ENCODE assay signal across 15 mouse cellular contexts in the genomic region with DNA sequence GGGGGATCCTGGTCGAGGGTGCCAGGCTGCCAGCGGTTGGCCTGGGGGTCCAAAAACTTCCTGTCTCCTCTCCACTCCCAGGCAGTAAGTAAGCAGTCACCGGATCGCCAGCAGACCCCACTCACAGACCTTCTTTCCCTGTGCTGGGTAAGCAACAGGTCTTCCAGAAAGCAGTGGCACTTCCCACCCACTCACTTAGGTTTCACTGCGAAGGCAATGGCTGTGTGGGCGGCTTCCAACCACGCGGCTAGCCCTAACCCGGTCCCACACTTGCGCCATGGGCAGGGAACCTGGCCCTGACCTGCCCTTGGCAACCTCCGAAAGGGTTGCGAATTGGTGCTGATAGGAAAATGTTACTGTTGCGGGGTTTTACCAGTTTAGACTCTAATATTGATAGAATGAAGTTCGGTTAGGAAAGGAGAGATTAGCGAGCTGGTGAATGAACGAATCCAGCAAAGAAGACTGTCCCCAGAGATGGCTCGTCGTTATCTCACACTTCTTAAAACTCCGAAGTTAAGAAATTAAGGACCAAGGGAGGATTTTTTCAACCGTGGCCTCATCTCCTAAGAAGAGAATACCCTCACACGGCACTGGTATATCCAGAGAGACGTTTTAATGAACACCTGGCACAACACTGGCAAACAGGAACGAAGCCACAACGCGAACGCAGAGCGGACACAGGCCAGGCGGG. TPM values are rescaled to one million over a fixed set of nuclear protein-coding genes. Genes with fewer than 3 reads are reported as not detected.
A peak's percentile ranks its signal among the peaks of the same experiment; 100 is the strongest.
DNase-seq lines count a peak whose midpoint lies in the region; ATAC-seq and TF ChIP-seq lines count a peak whose summit lies in the region.
"Had no signal": no experiment of that assay in that cellular context is flagged by ENCODE, and none has a peak within 500 bp of the region (broad histone marks: within the 10 kb centered on the region; RNA-seq: fewer than 3 reads in every experiment).

No protein-coding gene starts in this region.

- H3K9ac ChIP-seq in intestine, embryonic 14.5 days (ENCODE audit: low read length), result no peak overlapping the region
- H3K9ac ChIP-seq in intestine, embryonic 16.5 days (ENCODE audit: low read depth, low read length), result no peak overlapping the region
- H3K9ac ChIP-seq in hindbrain, embryonic 15.5 days, result no peak overlapping the region
- H3K9ac ChIP-seq: neural tube, embryonic 13.5 days had no signal

- no peak overlapping the region for H3K4me2 ChIP-seq in intestine, embryonic 14.5 days (ENCODE audit: low read length)
- H3K4me2 ChIP-seq in intestine, embryonic 16.5 days (ENCODE audit: low read depth, low read length), result no peak overlapping the region
- H3K4me2 ChIP-seq in hindbrain, embryonic 15.5 days, result 0 out of 2 replicates have a peak overlapping the region, but pooled peaks have one; percentile 2
- H3K4me2 ChIP-seq: neural tube, embryonic 13.5 days had no signal

- peaks cover 94% of the 10 kb centered on the region for H3K27me3 ChIP-seq in intestine, embryonic 14.5 days (replicated peaks; ENCODE audit: control insufficient read depth, insufficient read depth, low read length)
- peaks cover 73% of the 10 kb centered on the region for H3K27me3 ChIP-seq in intestine, embryonic 16.5 days (replicated peaks; ENCODE audit: control insufficient read depth, insufficient read depth, low read length)
- peaks cover 17% of the 10 kb centered on the region for H3K27me3 ChIP-seq in testis, adult 2 months (ENCODE audit: control insufficient read depth, insufficient read depth, low read length)
- H3K27me3 ChIP-seq in hindbrain, embryonic 15.5 days, result peaks cover 76% of the 10 kb centered on the region

- TF ChIP-seq POLR2A in testis, adult 2 months (IDR thresholded peaks at IDR 0.05; ENCODE audit: control insufficient read depth, low read depth, low read length), result no peak

- no peak overlapping the region for H3K4me3 ChIP-seq in intestine, embryonic 14.5 days (ENCODE audit: low read depth, low read length)
- H3K4me3 ChIP-seq in intestine, embryonic 16.5 days (ENCODE audit: low read length), result no peak overlapping the region
- H3K4me3 ChIP-seq in testis, adult 2 months (ENCODE audit: control insufficient read depth, low read depth, low read length), result peak overlapping the region; percentile 18
- peak overlapping the region; percentile 12 for H3K4me3 ChIP-seq in hindbrain, embryonic 15.5 days
- H3K4me3 ChIP-seq: neural tube, embryonic 13.5 days had no signal

- H3K9me3 ChIP-seq in intestine, embryonic 14.5 days (ENCODE audit: control insufficient read depth, low read length), result no peaks in the 10 kb centered on the region
- no peaks in the 10 kb centered on the region for H3K9me3 ChIP-seq in intestine, embryonic 16.5 days (ENCODE audit: control insufficient read depth, low read length)
- no peaks in the 10 kb centered on the region for H3K9me3 ChIP-seq in hindbrain, embryonic 15.5 days
- H3K9me3 ChIP-seq: neural tube, embryonic 13.5 days had no signal

- DNase-seq in intestine, embryonic 14.5 days (ENCODE audit: low spot score), result peak; percentile 68
- no peak for DNase-seq in testis, postnatal 10 days (ENCODE audit: low spot score)
- DNase-seq in cerebellum, postnatal 25 days, result no peak
- no peak for DNase-seq in ovary, postnatal 10 days (ENCODE audit: low spot score)
- DNase-seq: adrenal gland, postnatal 10 days; cerebellum, adult 18-20 months; left cerebral cortex, postnatal 4 days; thymus, postnatal 25 days had no signal

- WGBS in intestine, embryonic 14.5 days, result under 1% methylated on average over 28 of the region's 28 CpGs
- WGBS in intestine, embryonic 16.5 days, result under 1% methylated on average over 28 of the region's 28 CpGs
- under 1% methylated on average over 28 of the region's 28 CpGs for WGBS in hindbrain, embryonic 15.5 days

- ATAC-seq in intestine, embryonic 14.5 days (replicated peaks; ENCODE audit: low FRiP score, low TSS enrichment, low read depth), result no peak
- no peak for ATAC-seq in intestine, embryonic 16.5 days
- ATAC-seq in hindbrain, embryonic 15.5 days (ENCODE audit: low FRiP score, low read depth), result no peak

- no peak for TF ChIP-seq CTCF in testis, adult 2 months (IDR thresholded peaks at IDR 0.05; ENCODE audit: control insufficient read depth, insufficient read depth, insufficient replicate concordance, low read depth, low read length)

- H3K4me1 ChIP-seq in intestine, embryonic 14.5 days (replicated peaks; ENCODE audit: control insufficient read depth, insufficient read depth, low read length), result peaks cover 11% of the 10 kb centered on the region
- H3K4me1 ChIP-seq in intestine, embryonic 16.5 days (ENCODE audit: control insufficient read depth, insufficient read depth, low read length), result peaks cover 23% of the 10 kb centered on the region
- H3K4me1 ChIP-seq in testis, adult 2 months (ENCODE audit: control insufficient read depth, insufficient read depth, low read length), result peaks cover 22% of the 10 kb centered on the region
- H3K4me1 ChIP-seq in hindbrain, embryonic 15.5 days (replicated peaks), result peaks cover 32% of the 10 kb centered on the region

- no peak overlapping the region for H3K27ac ChIP-seq in intestine, embryonic 14.5 days (ENCODE audit: low read depth)
- no peak overlapping the region for H3K27ac ChIP-seq in intestine, embryonic 16.5 days (ENCODE audit: low read length)
- no peak overlapping the region for H3K27ac ChIP-seq in testis, adult 2 months (ENCODE audit: control insufficient read depth, insufficient read depth, low read depth, low read length)
- H3K27ac ChIP-seq in hindbrain, embryonic 15.5 days (replicated peaks), result no peak overlapping the region
- H3K27ac ChIP-seq: neural tube, embryonic 13.5 days had no signal

- H3K36me3 ChIP-seq in intestine, embryonic 14.5 days (ENCODE audit: control insufficient read depth, insufficient read depth, low read length), result no peaks in the 10 kb centered on the region
- H3K36me3 ChIP-seq in intestine, embryonic 16.5 days (ENCODE audit: control insufficient read depth, insufficient read depth, low read length), result no peaks in the 10 kb centered on the region
- no peaks in the 10 kb centered on the region for H3K36me3 ChIP-seq in testis, adult 2 months (ENCODE audit: control insufficient read depth, insufficient read depth, low read length)
- no peaks in the 10 kb centered on the region for H3K36me3 ChIP-seq in hindbrain, embryonic 15.5 days
- H3K36me3 ChIP-seq: G1E; neural tube, embryonic 13.5 days had no signal

RNA-seq across cellular contexts. Expression of a gene that starts 3.0 kb away (rescaled TPM):
- not detected in 2 replicates for polyA plus RNA-seq in intestine, embryonic 14.5 days (2014; fragmentation: Nextera tagmentation; extraction: Ambion mirVana)
- polyA plus RNA-seq in intestine, embryonic 16.5 days (2015; fragmentation: Nextera tagmentation; extraction: Ambion mirVana), result not detected in 2 replicates
- polyA plus RNA-seq in testis, adult 2 months (2012; rRNA removed), result 0.35 and 0.61 TPM in 2 replicates
- polyA plus RNA-seq in hindbrain, embryonic 15.5 days (2015; fragmentation: Nextera tagmentation; extraction: Ambion mirVana), result 1.3 and 2.5 TPM in 2 replicates
- polyA plus RNA-seq: G1E; large intestine, adult 2 months; neural tube, embryonic 13.5 days; small intestine, adult 2 months had no signal

Comparison
In these comparisons a context has a peak if more than half of its experiments do, and no peak if none do; other contexts are left out.
1. H3K4me3 ChIP-seq: peak in testis, adult 2 months (single experiment) and hindbrain, embryonic 15.5 days (single experiment); none in intestine, embryonic 14.5 days (single experiment) and intestine, embryonic 16.5 days (single experiment).